Mouse (Mus musculus) urinary bladder, adult 18-20 months (tissue): ENCODE results near the gene Cd46.

Source experiments
- DNase-seq, 2 experiments: peaks; one replicate each; pipeline ENCODE4 v3.0.0; 2022; ENCODE audit warnings: low spot score in 2 of 2, mixed read lengths in 2 of 2

Cd46 gene

GRCm38 (mm10) chr1:195092220-195092720 is at the start of gene Cd46:
Cd46 (minus strand) TSS chr1:195092249.
- peak; percentile 68 to 72 for DNase-seq

GRCm38 (mm10) chr1:195132070-195132469 is 40.0 kb upstream of the Cd46 start:
- DNase-seq = no peak

GRCm38 (mm10) chr1:195131675-195132015 is 39.6 kb upstream of the Cd46 start:
- DNase-seq = no peak

- peak; percentile 79 for DNase-seq
Measured at GRCm38 (mm10) chr1:195130953-195131674, 39.1 kb upstream of the Cd46 start, which contains the start of gene Cr1l. Cr1l (minus strand) TSS chr1:195131586.

DNA sequence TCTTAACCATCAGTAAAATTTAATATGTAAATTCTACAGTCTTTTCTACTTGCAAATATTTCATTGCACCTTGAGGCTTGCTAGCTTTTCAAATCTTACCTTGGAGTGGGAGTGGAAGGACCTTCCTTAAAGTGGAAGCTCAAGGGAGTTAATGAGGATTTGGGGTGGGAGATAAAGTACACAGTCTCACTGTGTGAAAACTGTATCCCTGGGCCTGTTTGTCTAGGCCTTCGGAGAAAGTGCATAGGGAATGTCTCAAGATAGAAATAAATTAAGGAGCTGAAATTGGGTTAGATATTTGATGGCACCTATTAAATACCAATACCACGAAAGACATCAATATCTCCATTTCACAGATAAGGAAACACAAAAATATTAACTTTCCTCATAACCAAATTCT is 38.4 kb upstream of the Cd46 start:
- DNase-seq = no peak

DNA sequence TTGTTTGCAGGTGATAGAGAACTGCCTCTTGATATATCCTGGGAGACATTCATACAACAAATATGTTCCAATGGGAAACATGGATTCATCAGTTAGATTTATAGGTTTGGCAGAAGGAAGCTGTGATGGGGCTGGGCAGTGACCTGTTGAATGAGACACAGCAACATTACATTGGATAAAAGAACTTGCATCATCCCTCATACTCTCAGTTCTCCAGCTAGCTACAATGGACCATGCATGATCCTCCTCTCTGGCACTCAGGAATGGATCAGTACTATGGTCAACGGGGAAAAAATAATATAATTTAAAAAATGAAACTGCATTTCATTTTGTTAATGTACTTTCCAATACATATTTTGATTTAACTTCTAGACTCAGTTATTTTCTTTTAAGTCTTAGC is 37.8 kb upstream of the Cd46 start:
- DNase-seq = no peak

GRCm38 (mm10) chr1:195114414-195114813 is 22.4 kb upstream of the Cd46 start:
- no peak for DNase-seq

- no peak for DNase-seq
Measured at GRCm38 (mm10) chr1:195113621-195114020, 21.6 kb upstream of the Cd46 start.

- DNase-seq = no peak
Measured at GRCm38 (mm10) chr1:195100693-195101092, 8.6 kb upstream of the Cd46 start.

DNA sequence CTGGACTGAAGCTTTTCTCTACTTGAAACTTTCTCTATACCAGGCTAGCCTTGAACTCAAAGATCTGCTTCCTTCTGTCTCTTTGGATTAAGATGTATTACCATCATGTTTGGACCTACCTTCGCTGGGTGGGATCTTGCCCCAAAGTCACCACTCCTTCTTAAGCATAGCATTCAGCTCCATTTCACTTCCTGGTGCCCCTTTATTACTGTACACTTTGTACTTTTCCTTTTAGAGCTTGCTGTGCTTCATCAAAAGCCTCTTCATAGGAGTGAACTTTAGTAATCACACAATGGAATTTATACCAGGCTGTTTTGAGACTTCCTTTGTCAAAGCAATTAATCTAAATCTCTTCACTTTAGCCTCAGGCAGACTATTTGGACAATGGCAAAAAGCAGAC is 6.0 kb upstream of the Cd46 start:
- DNase-seq = no peak

DNA sequence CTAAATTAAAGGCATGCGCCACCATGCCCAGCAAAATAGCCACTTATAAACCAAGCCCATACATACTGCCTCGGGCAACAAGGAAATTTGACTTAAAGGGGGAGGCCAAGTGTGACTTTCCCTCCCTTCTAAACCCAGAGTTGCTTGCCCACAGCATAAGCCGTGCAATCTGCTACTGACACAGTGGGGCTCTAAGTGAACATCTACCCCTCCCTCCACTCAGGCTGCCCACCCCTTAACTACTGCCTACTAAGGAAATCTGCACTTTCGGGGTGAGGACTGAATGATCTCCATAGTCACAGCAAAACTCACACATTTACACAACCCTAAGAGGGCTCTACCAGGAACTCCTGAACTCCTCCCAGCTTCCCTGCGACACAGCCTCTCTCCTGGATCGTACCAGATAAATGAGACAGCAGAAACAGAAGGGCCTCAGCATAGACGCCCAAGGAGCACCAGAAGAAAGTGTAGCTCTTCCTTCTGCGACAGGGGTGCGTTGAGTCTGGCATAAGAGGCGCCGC is 290 bp downstream of the Cd46 start:
- no peak for DNase-seq

GRCm38 (mm10) chr1:195082142-195082541 is 9.9 kb downstream of the Cd46 start:
- no peak for DNase-seq

- DNase-seq = no peak
Measured at GRCm38 (mm10) chr1:195040437-195040836, 51.6 kb downstream of the Cd46 start.

GRCm38 (mm10) chr1:195038386-195038785 is 53.7 kb downstream of the Cd46 start:
- no peak for DNase-seq

GRCm38 (mm10) chr1:195037985-195038384 is 54.1 kb downstream of the Cd46 start:
- no peak for DNase-seq

DNA sequence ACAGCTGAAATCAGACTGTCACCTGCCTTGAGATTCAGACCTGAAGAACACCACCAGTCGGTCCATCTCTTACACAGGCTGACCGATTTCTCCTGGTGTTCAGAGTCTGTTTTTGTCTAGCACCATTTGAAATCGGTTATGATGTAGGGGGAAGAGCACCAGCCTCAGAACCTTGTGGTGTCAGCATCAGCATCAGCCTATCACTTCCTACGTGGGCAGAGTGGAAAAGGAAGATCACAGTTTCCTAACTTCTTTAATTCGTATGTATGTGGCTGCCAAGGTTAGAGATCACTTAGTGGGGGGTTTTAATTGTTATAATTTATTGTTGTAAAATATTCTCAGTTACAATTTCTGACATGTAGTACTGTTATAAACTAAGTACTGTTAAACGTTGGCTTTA is 54.6 kb downstream of the Cd46 start:
- no peak for DNase-seq

GRCm38 (mm10) chr1:195033941-195034340 is 58.1 kb downstream of the Cd46 start:
- peak in 1 of 2 experiments; percentile 54 for DNase-seq

DNA sequence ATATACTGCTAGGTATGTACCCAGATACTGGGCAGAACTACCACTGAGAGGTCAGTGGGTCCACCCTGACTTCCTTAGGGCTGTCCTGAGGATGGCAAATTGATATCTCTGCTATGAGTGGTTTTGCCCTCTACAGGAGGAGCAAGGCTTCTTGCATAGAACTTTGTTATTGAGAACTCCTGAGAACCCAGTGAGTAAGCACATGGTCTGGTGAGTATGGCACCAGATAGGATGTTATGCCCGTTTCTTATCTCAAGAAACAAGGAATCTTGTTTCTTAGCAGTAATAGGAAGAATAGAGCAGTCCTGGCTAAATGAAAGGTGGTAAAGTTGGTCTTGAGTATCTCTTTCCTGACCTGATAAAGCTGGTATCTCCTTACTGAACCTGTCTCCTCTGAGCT is 59.3 kb downstream of the Cd46 start:
- DNase-seq = no peak

DNA sequence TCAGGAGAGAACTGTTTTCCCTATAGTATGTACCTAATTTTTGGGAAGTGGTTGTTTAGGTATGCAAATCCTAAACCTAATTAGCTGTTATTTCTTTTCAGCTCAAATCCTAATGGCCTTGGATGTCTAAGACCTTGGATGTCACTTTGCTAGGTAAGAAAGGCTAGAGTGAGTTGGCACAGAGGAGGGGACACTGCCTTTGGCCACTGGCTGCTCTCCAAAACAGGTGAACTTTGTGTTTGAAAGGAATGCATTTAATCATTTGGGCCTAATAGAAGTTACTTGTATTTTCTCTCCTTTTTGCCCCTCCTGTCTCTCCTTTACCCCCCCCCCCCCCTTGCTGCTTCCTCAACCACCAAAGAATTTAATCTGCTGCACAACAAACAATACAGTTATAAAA is 60.3 kb downstream of the Cd46 start:
- DNase-seq = no peak

DNA sequence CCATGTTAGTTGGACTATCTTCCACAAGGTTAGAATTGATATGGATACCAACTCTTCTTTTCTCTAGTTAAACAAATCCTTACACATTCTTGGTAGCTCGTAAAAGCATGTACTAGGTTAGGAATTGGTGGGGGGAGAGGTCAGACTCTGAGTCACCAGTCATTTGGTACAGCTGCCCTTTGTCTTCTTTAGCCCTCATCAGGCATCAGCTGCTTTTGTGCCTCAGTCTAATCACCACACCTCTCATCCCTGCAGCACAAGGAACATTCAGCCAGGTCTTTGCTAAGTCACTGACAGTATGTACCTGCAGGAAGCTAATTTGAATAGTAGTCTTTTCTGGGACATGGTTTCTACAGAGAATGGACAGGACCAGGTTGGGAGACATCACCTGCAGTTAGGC is 64.5 kb downstream of the Cd46 start:
- no peak for DNase-seq

- no peak for DNase-seq
Measured at GRCm38 (mm10) chr1:195023848-195024247, 68.2 kb downstream of the Cd46 start.

- DNase-seq = no peak
Measured at GRCm38 (mm10) chr1:195021831-195022230, 70.2 kb downstream of the Cd46 start.

GRCm38 (mm10) chr1:195019062-195019600 is 72.9 kb downstream of the Cd46 start:
- no peak for DNase-seq
